Mouse (Mus musculus) embryonic facial prominence, embryonic 11.5 days (tissue): ENCODE results near the gene Armt1. TPM values are rescaled to one million over a fixed set of nuclear protein-coding genes. Genes with fewer than 3 reads are reported as not detected.
A peak's percentile ranks its signal among the peaks of the same experiment; 100 is the strongest.

Experiments used
- ATAC-seq: fragments of 200-750 bp; cut with Nextera tagmentation; replicated peaks from 2 replicates; pipeline ENCODE4 v1.8.0; 2017; ENCODE audit warnings: low read depth; ENCODE audit not compliant: insufficient number of reproducible peaks, low FRiP score, low TSS enrichment
- DNase-seq: peaks from one replicate; pipeline ENCODE4 v3.0.0-alpha.2; 2015; ENCODE audit warnings: low spot score
- H3K27ac ChIP-seq: fragments of 300-500 bp; sonication (generic); replicated peaks from 2 replicates; pipeline ENCODE4 v1.5.1; 2014; ENCODE audit warnings: mild to moderate bottlenecking, low read depth, low read length, control low read depth
- H3K27me3 ChIP-seq: fragments of 300-500 bp; sonication (generic); 2 replicates; pipeline ENCODE4 v1.6.1; 2014; ENCODE audit warnings: mild to moderate bottlenecking, low read length, moderate library complexity, mixed read lengths; ENCODE audit not compliant: control insufficient read depth, insufficient read depth
- H3K36me3 ChIP-seq: fragments of 300-500 bp; sonication (generic); replicated peaks from 2 replicates; pipeline ENCODE4 v1.6.1; 2014; ENCODE audit warnings: low read depth, mild to moderate bottlenecking, low read length, moderate library complexity, mixed read lengths; ENCODE audit not compliant: control insufficient read depth, insufficient read depth
- H3K4me1 ChIP-seq: fragments of 300-500 bp; sonication (generic); 2 replicates; pipeline ENCODE4 v1.6.1; 2014; ENCODE audit warnings: low read length, mixed read lengths; ENCODE audit not compliant: control insufficient read depth, insufficient read depth
- H3K4me2 ChIP-seq: fragments of 300-500 bp; sonication (generic); 2 replicates; pipeline ENCODE4 v1.6.1; 2014; ENCODE audit warnings: low read depth, mild to moderate bottlenecking, control low read depth, low read length, moderate library complexity
- H3K4me3 ChIP-seq: fragments of 300-500 bp; sonication (generic); 2 replicates; pipeline ENCODE4 v1.5.1; 2014; ENCODE audit warnings: low read depth, low read length, control low read depth
- H3K9ac ChIP-seq: fragments of 300-500 bp; sonication (generic); replicated peaks from 2 replicates; pipeline ENCODE4 v1.6.1; 2014; ENCODE audit warnings: mild to moderate bottlenecking, control low read depth, low read length
- H3K9me3 ChIP-seq: fragments of 300-500 bp; sonication (generic); replicated peaks from 2 replicates; pipeline ENCODE4 v1.6.1; 2016; ENCODE audit warnings: mild to moderate bottlenecking, low read length, inconsistent platforms, mixed read lengths; ENCODE audit not compliant: control insufficient read depth
- WGBS: fragments of 180-500 bp; shearing (Covaris S2); extraction: QIAGEN DNeasy Blood & Tissue Kit; methylation state at CpG from one replicate; pipeline ENCODE4 v1.1.7; 2014; 5-methylcytosine and 5-hydroxymethylcytosine counted together
- polyA plus RNA-seq: library from polyadenylated mRNA; unstranded; fragments of >200 nt; fragmentation: Nextera tagmentation; extraction: Ambion mirVana; gene quantifications from 2 replicates; pipeline ENCODE4 v1.2.1, GENCODE M21; 2014

The Armt1 gene
- polyA plus RNA-seq, 1 experiment from 2014 or later, result 29.3 TPM

GRCm38 (mm10) chr10:4390550-4390949, 41.7 kb upstream of the Armt1 start:
- DNase-seq (no peak), ATAC-seq (no peak)
- Histone ChIP-seq H3K36me3 (no peaks in the 10 kb centered on the region), H3K27me3 (no peaks in the 10 kb centered on the region), H3K27ac (no peak overlapping the region), H3K9me3 (no peaks in the 10 kb centered on the region), H3K4me1 (peaks cover 2% of the 10 kb centered on the region; the same call in 1 of the 2 replicates), H3K9ac (no peak overlapping the region), H3K4me2 (no peak overlapping the region), H3K4me3 (no peak overlapping the region)
- 74% methylated on average over 2 of the region's 2 CpGs for WGBS

- DNase-seq, result no peak
- H3K9ac ChIP-seq, result no peak overlapping the region
- WGBS, result 71% methylated on average over 5 of the region's 5 CpGs
Measured at GRCm38 (mm10) chr10:4391076-4391475, 41.2 kb upstream of the Armt1 start.

GRCm38 (mm10) chr10:4391851-4392250, 40.4 kb upstream of the Armt1 start:
- Histone ChIP-seq H3K4me1 (peaks cover 2% of the 10 kb centered on the region; the same call in 1 of the 2 replicates), H3K36me3 (no peaks in the 10 kb centered on the region), H3K4me2 (no peak overlapping the region), H3K4me3 (no peak overlapping the region), H3K27ac (no peak overlapping the region), H3K9me3 (no peaks in the 10 kb centered on the region), H3K27me3 (no peaks in the 10 kb centered on the region), H3K9ac (no peak overlapping the region)
- DNase-seq (no peak), ATAC-seq (no peak)
- 55% methylated on average over 6 of the region's 6 CpGs for WGBS

More at GRCm38 (mm10) chr10:4391076-4391475, 41.2 kb upstream of the Armt1 start:
- Histone ChIP-seq H3K9me3 (no peaks in the 10 kb centered on the region), H3K4me3 (no peak overlapping the region), H3K27me3 (no peaks in the 10 kb centered on the region), H3K4me1 (peaks cover 2% of the 10 kb centered on the region; the same call in 1 of the 2 replicates), H3K27ac (no peak overlapping the region), H3K4me2 (no peak overlapping the region), H3K36me3 (no peaks in the 10 kb centered on the region)
- ATAC-seq, result no peak

- H3K4me2 ChIP-seq, result no peak overlapping the region
- peaks cover 2% of the 10 kb centered on the region; the same call in 1 of the 2 replicates for H3K4me1 ChIP-seq
- no peaks in the 10 kb centered on the region for H3K27me3 ChIP-seq
- H3K9ac ChIP-seq, result no peak overlapping the region
- ATAC-seq (no peak), DNase-seq (no peak)
- H3K36me3 ChIP-seq, result no peaks in the 10 kb centered on the region
- WGBS, result 94% methylated on average over 3 of the region's 3 CpGs
- H3K27ac ChIP-seq, result no peak overlapping the region
- no peak overlapping the region for H3K4me3 ChIP-seq
- no peaks in the 10 kb centered on the region for H3K9me3 ChIP-seq
Measured at GRCm38 (mm10) chr10:4395321-4395720, 36.9 kb upstream of the Armt1 start.

- Histone ChIP-seq H3K4me3 (no peak overlapping the region), H3K9me3 (no peaks in the 10 kb centered on the region), H3K27ac (no peak overlapping the region), H3K27me3 (no peaks in the 10 kb centered on the region), H3K36me3 (no peaks in the 10 kb centered on the region), H3K9ac (no peak overlapping the region), H3K4me1 (no peaks in the 10 kb centered on the region), H3K4me2 (no peak overlapping the region)
- 89% methylated on average over 5 of the region's 5 CpGs for WGBS
- no peak for ATAC-seq
- DNase-seq, result no peak
Measured at GRCm38 (mm10) chr10:4398058-4398457, 34.2 kb upstream of the Armt1 start.

- WGBS, result 64% methylated on average over 5 of the region's 5 CpGs
- H3K27me3 ChIP-seq, result no peaks in the 10 kb centered on the region
- H3K4me3 ChIP-seq, result no peak overlapping the region
- no peak overlapping the region for H3K4me2 ChIP-seq
- H3K9me3 ChIP-seq, result no peaks in the 10 kb centered on the region
- peak; percentile 83 for DNase-seq
- H3K36me3 ChIP-seq, result no peaks in the 10 kb centered on the region; the same call in 1 of the 2 replicates
- no peaks in the 10 kb centered on the region for H3K4me1 ChIP-seq
- no peak overlapping the region for H3K9ac ChIP-seq
- no peak overlapping the region for H3K27ac ChIP-seq
- ATAC-seq, result peak; percentile 23
Measured at GRCm38 (mm10) chr10:4404895-4405491, 27.3 kb upstream of the Armt1 start.

GRCm38 (mm10) chr10:4405511-4405910, 26.8 kb upstream of the Armt1 start:
- Histone ChIP-seq H3K4me3 (no peak overlapping the region), H3K36me3 (no peaks in the 10 kb centered on the region; the same call in none of the 2 replicates), H3K9ac (no peak overlapping the region), H3K4me1 (no peaks in the 10 kb centered on the region), H3K27me3 (no peaks in the 10 kb centered on the region), H3K27ac (no peak overlapping the region), H3K4me2 (no peak overlapping the region), H3K9me3 (no peaks in the 10 kb centered on the region)
- no peak for DNase-seq
- ATAC-seq, result no peak
- WGBS, result 87% methylated on average over 5 of the region's 5 CpGs

GRCm38 (mm10) chr10:4407191-4407590, 25.1 kb upstream of the Armt1 start:
- ATAC-seq, result no peak
- Histone ChIP-seq H3K4me2 (no peak overlapping the region), H3K9me3 (no peaks in the 10 kb centered on the region), H3K4me1 (no peaks in the 10 kb centered on the region), H3K9ac (no peak overlapping the region), H3K4me3 (no peak overlapping the region), H3K27ac (no peak overlapping the region), H3K36me3 (no peaks in the 10 kb centered on the region; the same call in none of the 2 replicates), H3K27me3 (no peaks in the 10 kb centered on the region)
- 83% methylated on average over 1 of the region's 1 CpGs for WGBS
- DNase-seq, result no peak
